Mouse (Mus musculus) myocyte (in vitro differentiated cells): ENCODE results near the gene Cort.

Experiments used
- CEBPB ChIP-seq: IDR thresholded peaks from 2 replicates; pipeline ENCODE4 v1.6.1; 2011; ENCODE audit warnings: mild to moderate bottlenecking, moderate library complexity; ENCODE audit not compliant: poor library complexity, insufficient read depth, severe bottlenecking
- E2F4 ChIP-seq: IDR thresholded peaks from one replicate; pipeline ENCODE4 v1.6.1; 2011; ENCODE audit warnings: mild to moderate bottlenecking, control low read depth, moderate library complexity; ENCODE audit not compliant: insufficient read depth
- MAX ChIP-seq: IDR thresholded peaks from one replicate; pipeline ENCODE4 v1.6.1; 2011; ENCODE audit warnings: low read depth, mild to moderate bottlenecking, control low read depth
- MYOD1 ChIP-seq, 3 experiments: IDR thresholded peaks; one replicate each; pipeline ENCODE4 v1.6.1; 2011; ENCODE audit warnings: control low read depth in 2 of 3, low read depth in 2 of 3, mild to moderate bottlenecking in 2 of 3, moderate library complexity in 1 of 3; ENCODE audit not compliant: insufficient read length in 2 of 3, control insufficient read depth in 1 of 3
- MYOG ChIP-seq, 3 experiments: IDR thresholded peaks; one replicate each; pipeline ENCODE4 v1.6.1; 2011; ENCODE audit warnings: control low read depth in 2 of 3, low read depth in 2 of 3, mild to moderate bottlenecking in 2 of 3; ENCODE audit not compliant: insufficient read length in 2 of 3, control insufficient read depth in 1 of 3, insufficient read depth in 1 of 3
- POLR2A ChIP-seq: IDR thresholded peaks from one replicate; pipeline ENCODE4 v1.6.1; 2011; ENCODE audit warnings: low read depth, mild to moderate bottlenecking, control low read depth, moderate library complexity; ENCODE audit not compliant: insufficient read length
- POLR2AphosphoS2 ChIP-seq: IDR thresholded peaks from one replicate; pipeline ENCODE4 v1.6.1; 2011; ENCODE audit warnings: low read depth, control low read depth; ENCODE audit not compliant: insufficient read length
- SRF ChIP-seq: IDR thresholded peaks from one replicate; pipeline ENCODE4 v1.6.1; 2011; ENCODE audit warnings: low read depth; ENCODE audit not compliant: control insufficient read depth, insufficient read length
- TCF12 ChIP-seq: IDR thresholded peaks from one replicate; pipeline ENCODE4 v1.6.1; 2011; ENCODE audit warnings: mild to moderate bottlenecking, control low read depth; ENCODE audit not compliant: poor library complexity, insufficient read depth, severe bottlenecking
- TCF3 ChIP-seq: IDR thresholded peaks from one replicate; pipeline ENCODE4 v1.6.1; 2011; ENCODE audit warnings: low read depth, control low read depth; ENCODE audit not compliant: insufficient read length
- USF1 ChIP-seq: IDR thresholded peaks from one replicate; pipeline ENCODE4 v1.6.1; 2011; ENCODE audit warnings: low read depth, mild to moderate bottlenecking, control low read depth, moderate library complexity

GRCm38 (mm10) chr4:149172083-149172482, 45.5 kb upstream of the Cort start:
- TF ChIP-seq POLR2A (no peak), CEBPB (no peak), SRF (no peak), MYOD1 (IDR thresholded peaks at IDR 0.05; ENCODE audit: control insufficient read depth in 1 of 3, insufficient read length in 2 of 3, low read depth in 2 of 3) (no peak), USF1 (no peak), E2F4 (no peak), TCF3 (no peak), TCF12 (no peak), MAX (no peak), POLR2AphosphoS2 (no peak), MYOG (IDR thresholded peaks at IDR 0.05; ENCODE audit: control insufficient read depth in 1 of 3, insufficient read depth in 1 of 3, insufficient read length in 2 of 3, low read depth in 2 of 3) (no peak)
